Mouse (Mus musculus): ENCODE results near the gene Ywhag.

DNA sequence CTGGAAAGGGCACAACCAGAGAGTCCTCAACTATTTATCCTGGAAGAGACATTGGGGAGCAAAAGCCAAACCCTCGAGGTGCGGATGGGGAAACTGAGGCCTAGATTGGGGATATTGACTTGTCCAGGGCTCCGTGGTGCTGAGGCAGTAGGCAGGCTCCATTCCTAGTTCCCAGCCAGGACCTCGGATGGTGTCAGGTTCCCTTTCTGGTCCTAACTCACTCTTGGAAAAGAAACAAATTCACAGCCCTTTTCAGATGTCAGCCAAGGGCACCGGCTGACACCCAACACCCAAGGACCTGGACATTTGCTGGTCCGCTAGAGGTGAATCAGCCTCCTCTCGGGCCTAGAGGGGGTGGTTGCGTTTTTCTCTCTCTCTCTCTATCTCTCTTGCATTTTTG lies 67.8 kb downstream of the Ywhag start:
- TF ChIP-seq CTCF (IDR thresholded peaks at IDR 0.05; ENCODE audit: control insufficient read depth, insufficient read depth, low read length) = no peak
- no peak for TF ChIP-seq POLR2A (IDR thresholded peaks at IDR 0.05; ENCODE audit: borderline replicate concordance, control insufficient read depth, low read depth, low read length)
